Comparison of ENCODE assay signal across 8 mouse cellular contexts in genomic region chr4:124703406-124703805, GRCm38 (mm10). TPM values are rescaled to one million over a fixed set of nuclear protein-coding genes. Genes with fewer than 3 reads are reported as not detected.
DNase-seq lines count a peak whose midpoint lies in the region; ATAC-seq and TF ChIP-seq lines count a peak whose summit lies in the region.

No protein-coding gene starts in this region.

- H3K4me1 ChIP-seq in kidney, postnatal 0 days (replicated peaks; ENCODE audit: insufficient read depth, low read length) = peaks cover 34% of the 10 kb centered on the region
- peaks cover 32% of the 10 kb centered on the region for H3K4me1 ChIP-seq in bone marrow macrophage, adult 2 months (ENCODE audit: control insufficient read depth, insufficient read depth, low read length)
- peaks cover 69% of the 10 kb centered on the region for H3K4me1 ChIP-seq in heart, embryonic 13.5 days
- H3K4me1 ChIP-seq in liver, embryonic 16.5 days (ENCODE audit: control insufficient read depth, low read depth, low read length) = peaks cover 34% of the 10 kb centered on the region

- H3K27me3 ChIP-seq in kidney, postnatal 0 days (ENCODE audit: insufficient read depth, low read length) = no peaks in the 10 kb centered on the region
- no peaks in the 10 kb centered on the region for H3K27me3 ChIP-seq in heart, embryonic 13.5 days (replicated peaks)
- peaks cover 15% of the 10 kb centered on the region for H3K27me3 ChIP-seq in liver, embryonic 16.5 days (ENCODE audit: control insufficient read depth, insufficient read depth, low read depth, low read length)

- TF ChIP-seq CTCF in kidney, postnatal 0 days (IDR thresholded peaks at IDR 0.05; ENCODE audit: low read depth) = no peak
- no peak for TF ChIP-seq CTCF in bone marrow macrophage, adult 2 months (IDR thresholded peaks at IDR 0.05; ENCODE audit: low read depth, low read length)

- no peak for TF ChIP-seq POLR2A in bone marrow macrophage, adult 2 months (IDR thresholded peaks at IDR 0.05; ENCODE audit: borderline replicate concordance, low read depth, low read length)

- no peaks in the 10 kb centered on the region for H3K36me3 ChIP-seq in kidney, postnatal 0 days (ENCODE audit: insufficient read depth, low read length)
- peaks cover 25% of the 10 kb centered on the region for H3K36me3 ChIP-seq in heart, embryonic 13.5 days
- H3K36me3 ChIP-seq in liver, embryonic 16.5 days (ENCODE audit: control insufficient read depth, insufficient read depth) = no peaks in the 10 kb centered on the region; the same call in 1 of the 2 replicates

- no peak for DNase-seq in kidney, postnatal 0 days (ENCODE audit: low spot score)
- DNase-seq in kidney, postnatal 14 days = no peak
- DNase-seq in adrenal gland, postnatal 25 days = no peak
- DNase-seq in lung, postnatal 36 days = no peak
- DNase-seq in natural killer cell, adult 2 months (ENCODE audit: low spot score in 2 of 2) = no peak

- H3K9ac ChIP-seq in kidney, postnatal 0 days (ENCODE audit: low read depth, low read length) = no peak overlapping the region
- peak overlapping the region; percentile 76 for H3K9ac ChIP-seq in heart, embryonic 13.5 days
- H3K9ac ChIP-seq in liver, embryonic 16.5 days (ENCODE audit: low read depth, low read length) = no peak overlapping the region; the same call in 1 of the 2 replicates

- 42% methylated on average over 2 of the region's 2 CpGs for WGBS in kidney, postnatal 0 days
- WGBS in heart, embryonic 13.5 days = 7% methylated on average over 2 of the region's 2 CpGs
- 23% methylated on average over 2 of the region's 2 CpGs for WGBS in liver, embryonic 16.5 days (ENCODE audit: insufficient replicate concordance)

- no peaks in the 10 kb centered on the region for H3K9me3 ChIP-seq in kidney, postnatal 0 days (replicated peaks; ENCODE audit: low read length)
- H3K9me3 ChIP-seq in heart, embryonic 13.5 days = no peaks in the 10 kb centered on the region
- H3K9me3 ChIP-seq in liver, embryonic 16.5 days (replicated peaks; ENCODE audit: control insufficient read depth, low read length) = no peaks in the 10 kb centered on the region

- ATAC-seq in kidney, postnatal 0 days (replicated peaks; ENCODE audit: low FRiP score, low read depth) = no peak
- no peak for ATAC-seq in heart, embryonic 13.5 days (ENCODE audit: extremely low read depth, insufficient number of reproducible peaks, low FRiP score, low TSS enrichment)
- ATAC-seq in liver, embryonic 16.5 days (ENCODE audit: low read depth) = no peak

- 0 out of 2 replicates have a peak overlapping the region, but pooled peaks have one; percentile 2 for H3K4me3 ChIP-seq in kidney, postnatal 0 days (replicated peaks; ENCODE audit: low read depth, low read length)
- H3K4me3 ChIP-seq in bone marrow macrophage, adult 2 months (ENCODE audit: insufficient read depth, low read length) = peak overlapping the region; percentile 60
- H3K4me3 ChIP-seq in heart, embryonic 13.5 days = peak overlapping the region; percentile 29
- no peak overlapping the region for H3K4me3 ChIP-seq in liver, embryonic 16.5 days (ENCODE audit: low read depth, low read length)

- H3K27ac ChIP-seq in kidney, postnatal 0 days = peak overlapping the region; percentile 90
- H3K27ac ChIP-seq in bone marrow macrophage, adult 2 months (ENCODE audit: insufficient read depth, low read depth, low read length) = peak overlapping the region; percentile 99
- H3K27ac ChIP-seq in heart, embryonic 13.5 days (replicated peaks) = peak overlapping the region; percentile 95
- H3K27ac ChIP-seq in liver, embryonic 16.5 days (ENCODE audit: low read length) = peak overlapping the region; percentile 43

- H3K4me2 ChIP-seq in kidney, postnatal 0 days (ENCODE audit: low read length) = peak overlapping the region; percentile 39; the same call in 1 of the 2 replicates
- H3K4me2 ChIP-seq in heart, embryonic 13.5 days = peak overlapping the region; percentile 94
- peak overlapping the region; percentile 18; the same call in 1 of the 2 replicates for H3K4me2 ChIP-seq in liver, embryonic 16.5 days (ENCODE audit: low read depth, low read length)

RNA-seq across cellular contexts. Expression of gene Fhl3, which starts 2.9 kb away (rescaled TPM):
- polyA plus RNA-seq in kidney, postnatal 0 days (2015; fragmentation: Nextera tagmentation; extraction: Ambion mirVana) = 9.4 and 10.0 TPM in 2 replicates
- 149 and 167 TPM in 2 replicates for polyA plus RNA-seq in bone marrow macrophage, adult 2 months (2012; ENCODE audit: insufficient read depth, insufficient read length, missing spikeins)
- 6.7 and 7.4 TPM in 2 replicates for polyA plus RNA-seq in heart, embryonic 13.5 days (2015; fragmentation: Nextera tagmentation; extraction: Ambion mirVana)
- 2.5 TPM in 2 replicates for polyA plus RNA-seq in liver, embryonic 16.5 days (2015; fragmentation: Nextera tagmentation; extraction: Ambion mirVana)
- total RNA-seq in adrenal gland, postnatal 25 days (2021) = 6.7 and 8.7 TPM in 2 replicates

RNA-seq across cellular contexts. Expression of gene Utp11, which starts 10.0 kb away (rescaled TPM):
- 61.8 and 63.0 TPM in 2 replicates for polyA plus RNA-seq in kidney, postnatal 0 days (2015; fragmentation: Nextera tagmentation; extraction: Ambion mirVana)
- polyA plus RNA-seq in bone marrow macrophage, adult 2 months (2012; ENCODE audit: insufficient read depth, insufficient read length, missing spikeins) = 45.8 and 49.4 TPM in 2 replicates
- 48.9 and 50.6 TPM in 2 replicates for polyA plus RNA-seq in heart, embryonic 13.5 days (2015; fragmentation: Nextera tagmentation; extraction: Ambion mirVana)
- polyA plus RNA-seq in liver, embryonic 16.5 days (2015; fragmentation: Nextera tagmentation; extraction: Ambion mirVana) = 19.9 and 22.7 TPM in 2 replicates
- total RNA-seq in adrenal gland, postnatal 25 days (2021) = 38.1 and 43.0 TPM in 2 replicates

RNA-seq across cellular contexts. Expression of gene Sf3a3, which starts 11.2 kb away (rescaled TPM):
- polyA plus RNA-seq in kidney, postnatal 0 days (2015; fragmentation: Nextera tagmentation; extraction: Ambion mirVana) = 92.4 and 103 TPM in 2 replicates
- 44.4 and 47.6 TPM in 2 replicates for polyA plus RNA-seq in bone marrow macrophage, adult 2 months (2012; ENCODE audit: insufficient read depth, insufficient read length, missing spikeins)
- 92.4 and 96.2 TPM in 2 replicates for polyA plus RNA-seq in heart, embryonic 13.5 days (2015; fragmentation: Nextera tagmentation; extraction: Ambion mirVana)
- 49.4 and 54.4 TPM in 2 replicates for polyA plus RNA-seq in liver, embryonic 16.5 days (2015; fragmentation: Nextera tagmentation; extraction: Ambion mirVana)
- 40.2 and 46.8 TPM in 2 replicates for total RNA-seq in adrenal gland, postnatal 25 days (2021)

RNA-seq across cellular contexts. Expression of gene Inpp5b, which starts 38.2 kb away (rescaled TPM):
- polyA plus RNA-seq in kidney, postnatal 0 days (2015; fragmentation: Nextera tagmentation; extraction: Ambion mirVana) = 21.8 and 27.0 TPM in 2 replicates
- polyA plus RNA-seq in bone marrow macrophage, adult 2 months (2012; ENCODE audit: insufficient read depth, insufficient read length, missing spikeins) = 29.4 and 33.8 TPM in 2 replicates
- polyA plus RNA-seq in heart, embryonic 13.5 days (2015; fragmentation: Nextera tagmentation; extraction: Ambion mirVana) = 14.1 and 17.6 TPM in 2 replicates
- polyA plus RNA-seq in liver, embryonic 16.5 days (2015; fragmentation: Nextera tagmentation; extraction: Ambion mirVana) = 32.7 and 39.1 TPM in 2 replicates
- total RNA-seq in adrenal gland, postnatal 25 days (2021) = 20.9 and 24.8 TPM in 2 replicates

RNA-seq across cellular contexts. Expression of gene Pou3f1, which starts 46.8 kb away (rescaled TPM):
- 0.43 and 0.57 TPM in 2 replicates for polyA plus RNA-seq in kidney, postnatal 0 days (2015; fragmentation: Nextera tagmentation; extraction: Ambion mirVana)
- not detected in 2 replicates for polyA plus RNA-seq in bone marrow macrophage, adult 2 months (2012; ENCODE audit: insufficient read depth, insufficient read length, missing spikeins)
- 0.15 and 0.28 TPM in 2 replicates for polyA plus RNA-seq in heart, embryonic 13.5 days (2015; fragmentation: Nextera tagmentation; extraction: Ambion mirVana)
- not detected in 2 replicates for polyA plus RNA-seq in liver, embryonic 16.5 days (2015; fragmentation: Nextera tagmentation; extraction: Ambion mirVana)
- total RNA-seq in adrenal gland, postnatal 25 days (2021) = not detected in 2 replicates

Comparison
In these comparisons a context has a peak if more than half of its experiments do, and no peak if none do; other contexts are left out.
1. H3K27ac ChIP-seq: peak in every context shown above with its lines; median percentile 99 in bone marrow macrophage, adult 2 months; 95 in heart, embryonic 13.5 days; 90 in kidney, postnatal 0 days; 43 in liver, embryonic 16.5 days.
2. H3K4me2 ChIP-seq: peak in every context shown above with its lines; median percentile 94 in heart, embryonic 13.5 days; 39 in kidney, postnatal 0 days; 18 in liver, embryonic 16.5 days.
3. RNA of gene Fhl3, which starts 2.9 kb away (polyA plus RNA-seq): 149 to 167 TPM in bone marrow macrophage, adult 2 months; 9.4 to 10.0 TPM in kidney, postnatal 0 days, 6.7 to 7.4 TPM in heart, embryonic 13.5 days and 2.5 TPM in liver, embryonic 16.5 days; every median in the first group is over 10 times any median in the second.